Mouse (Mus musculus) liver, embryonic 15.5 days (tissue): ENCODE data around the gene Zfp827. TPM values are rescaled to one million over a fixed set of nuclear protein-coding genes. Genes with fewer than 3 reads are reported as not detected.

Experiments used
- ATAC-seq: fragments of 200-750 bp; cut with Nextera tagmentation; 2 replicates; pipeline ENCODE4 v1.8.0; 2017; ENCODE audit warnings: moderate number of reproducible peaks, mild to moderate bottlenecking, moderate library complexity; ENCODE audit not compliant: insufficient read depth
- H3K27ac ChIP-seq: fragments of 300-500 bp; sonication (generic); replicated peaks from 2 replicates; pipeline ENCODE4 v1.5.1; 2015; ENCODE audit warnings: mild to moderate bottlenecking, inconsistent platforms
- H3K27me3 ChIP-seq: fragments of 300-500 bp; sonication (generic); 2 replicates; pipeline ENCODE4 v1.6.1; 2015; ENCODE audit warnings: mild to moderate bottlenecking, inconsistent platforms
- H3K36me3 ChIP-seq: fragments of 300-500 bp; sonication (generic); replicated peaks from 2 replicates; pipeline ENCODE4 v1.6.1; 2015; ENCODE audit warnings: moderate library complexity, mild to moderate bottlenecking, inconsistent platforms
- H3K4me1 ChIP-seq: fragments of 300-500 bp; sonication (generic); replicated peaks from 2 replicates; pipeline ENCODE4 v1.6.1; 2015; ENCODE audit warnings: inconsistent platforms
- H3K4me2 ChIP-seq: fragments of 300-500 bp; sonication (generic); 2 replicates; pipeline ENCODE4 v1.6.1; 2015; ENCODE audit warnings: moderate library complexity, mild to moderate bottlenecking, inconsistent platforms
- H3K4me3 ChIP-seq: fragments of 300-500 bp; sonication (generic); replicated peaks from 2 replicates; pipeline ENCODE4 v1.5.1; 2015; ENCODE audit warnings: mild to moderate bottlenecking, inconsistent platforms
- H3K9ac ChIP-seq: fragments of 300-500 bp; sonication (generic); 2 replicates; pipeline ENCODE4 v1.6.1; 2015; ENCODE audit warnings: moderate library complexity, mild to moderate bottlenecking, inconsistent platforms
- H3K9me3 ChIP-seq: fragments of 300-500 bp; sonication (generic); replicated peaks from 2 replicates; pipeline ENCODE4 v1.6.1; 2016; ENCODE audit warnings: inconsistent platforms
- WGBS: fragments of 180-500 bp; shearing (Covaris S2); methylation state at CpG from one replicate; pipeline ENCODE4 v1.1.7; 2015; ENCODE audit warnings: mixed read lengths; ENCODE audit not compliant: insufficient replicate concordance; 5-methylcytosine and 5-hydroxymethylcytosine counted together
- polyA plus RNA-seq: library from polyadenylated mRNA; unstranded; fragments of >200 nt; fragmentation: Nextera tagmentation; extraction: Ambion mirVana; gene quantifications from 2 replicates; pipeline ENCODE4 v1.2.1, GENCODE M21; 2015

The Zfp827 gene
- polyA plus RNA-seq: 0.47 and 0.55 TPM in 2 replicates

DNA sequence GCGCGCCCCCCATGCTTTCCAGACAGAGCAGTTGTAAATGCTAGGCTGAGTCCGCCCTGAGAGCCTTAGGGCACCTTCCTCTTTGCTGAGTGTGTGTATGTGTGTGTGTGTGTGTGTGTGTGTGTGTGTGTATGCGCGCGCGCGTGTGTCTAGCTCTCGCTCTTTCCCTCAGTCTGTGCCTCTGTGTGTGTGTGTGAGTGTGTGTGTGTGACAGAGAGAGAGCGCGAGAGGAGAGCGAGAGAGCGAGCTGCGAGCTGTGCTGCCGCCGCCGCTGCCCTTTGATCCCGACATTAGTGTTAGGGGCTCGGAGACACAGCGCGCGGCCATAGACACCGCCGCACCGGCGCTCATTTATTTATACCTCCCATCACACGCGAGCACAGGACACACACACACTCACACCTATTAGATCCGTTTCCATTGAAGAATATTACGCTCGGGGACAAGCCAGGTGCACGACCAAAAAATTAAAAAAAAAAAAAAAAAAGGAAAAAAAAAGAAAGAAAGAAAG, at the start of gene Zfp827:
Zfp827 (plus strand) TSS at position 461 of the 511 bp plus-strand sequence.
- ATAC-seq: peak; percentile 50
- Histone ChIP-seq H3K9me3 (no peaks in the 10 kb centered on the region), H3K4me1 (0 out of 2 replicates have a peak, but pooled peaks cover 2% of the 10 kb centered on the region), H3K4me2 (peak within 1 kb of the TSS; percentile 71), H3K27ac (peak within 1 kb of the TSS; percentile 81), H3K4me3 (peak within 1 kb of the TSS; percentile 64), H3K36me3 (no peaks in the 10 kb centered on the region), H3K9ac (peak within 1 kb of the TSS; percentile 54), H3K27me3 (peaks cover 65% of the 10 kb centered on the region)
- under 1% methylated on average over 32 of the region's 32 CpGs for WGBS

DNA sequence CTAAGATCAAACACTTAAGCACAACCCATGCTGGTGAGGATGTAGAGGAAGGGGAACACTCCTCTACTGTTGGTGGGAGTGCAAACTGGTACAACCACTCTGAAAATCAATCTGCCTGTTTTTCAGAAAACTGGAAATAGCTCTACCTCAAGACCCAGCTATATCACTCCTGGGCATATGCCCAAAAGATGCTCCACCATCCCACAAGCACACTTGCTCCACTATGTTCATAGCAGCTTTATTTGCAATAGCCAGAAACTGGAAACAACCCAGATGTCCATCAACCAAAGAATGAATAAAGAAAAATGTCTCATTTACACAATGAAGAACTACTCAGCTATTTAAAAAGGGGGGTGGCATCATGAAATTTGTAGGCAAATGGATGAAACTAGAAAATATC, 23.9 kb upstream of the Zfp827 start:
- H3K9ac ChIP-seq: no peak overlapping the region
- H3K9me3 ChIP-seq: no peaks in the 10 kb centered on the region
- no peak overlapping the region for H3K27ac ChIP-seq
- H3K4me1 ChIP-seq: no peaks in the 10 kb centered on the region
- no peaks in the 10 kb centered on the region for H3K27me3 ChIP-seq
- H3K4me3 ChIP-seq: no peak overlapping the region
- no peak for ATAC-seq
- no peak overlapping the region for H3K4me2 ChIP-seq
- H3K36me3 ChIP-seq: no peaks in the 10 kb centered on the region

- H3K4me1 ChIP-seq: no peaks in the 10 kb centered on the region
- H3K36me3 ChIP-seq: no peaks in the 10 kb centered on the region
- H3K27ac ChIP-seq: no peak overlapping the region
- ATAC-seq: no peak
- H3K4me2 ChIP-seq: no peak overlapping the region
- no peak overlapping the region for H3K4me3 ChIP-seq
- no peaks in the 10 kb centered on the region for H3K27me3 ChIP-seq
- WGBS: 62% methylated on average over 5 of the region's 5 CpGs
- H3K9ac ChIP-seq: no peak overlapping the region
- no peaks in the 10 kb centered on the region for H3K9me3 ChIP-seq
Observed at GRCm38 (mm10) chr8:79015061-79015460, 13.2 kb upstream of the Zfp827 start.

DNA sequence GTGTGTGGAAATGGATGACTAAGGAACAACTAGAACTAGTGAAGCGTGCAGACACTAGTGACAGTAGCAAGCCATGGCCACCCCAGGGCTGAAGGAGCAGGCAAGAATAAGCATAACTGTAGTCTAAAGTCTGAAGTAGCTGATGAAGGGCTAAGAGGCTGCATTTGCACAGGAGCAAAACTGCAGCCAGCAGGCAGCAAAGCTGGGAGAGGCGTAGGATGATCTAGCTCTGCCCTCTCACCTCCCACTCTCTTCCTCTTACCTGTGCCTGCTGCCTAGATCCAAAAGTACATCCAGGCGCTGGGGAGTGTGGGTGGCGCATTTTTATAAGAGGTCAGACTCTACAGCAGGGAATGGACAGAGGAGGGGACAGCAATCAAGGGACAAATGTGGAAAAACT, 12.2 kb upstream of the Zfp827 start:
- ATAC-seq: no peak
- Histone ChIP-seq H3K4me2 (no peak overlapping the region), H3K27ac (no peak overlapping the region), H3K27me3 (no peaks in the 10 kb centered on the region), H3K4me1 (no peaks in the 10 kb centered on the region), H3K9me3 (no peaks in the 10 kb centered on the region), H3K9ac (no peak overlapping the region), H3K36me3 (no peaks in the 10 kb centered on the region), H3K4me3 (no peak overlapping the region)
- 73% methylated on average over 4 of the region's 4 CpGs for WGBS

- 54% methylated on average over 6 of the region's 6 CpGs for WGBS
- no peaks in the 10 kb centered on the region for H3K36me3 ChIP-seq
- H3K4me1 ChIP-seq: no peaks in the 10 kb centered on the region
- no peak overlapping the region for H3K4me2 ChIP-seq
- no peaks in the 10 kb centered on the region for H3K9me3 ChIP-seq
- H3K4me3 ChIP-seq: no peak overlapping the region
- no peaks in the 10 kb centered on the region for H3K27me3 ChIP-seq
- ATAC-seq: no peak
- H3K9ac ChIP-seq: no peak overlapping the region
- H3K27ac ChIP-seq: no peak overlapping the region
Observed at GRCm38 (mm10) chr8:79016583-79016982, 11.7 kb upstream of the Zfp827 start.

DNA sequence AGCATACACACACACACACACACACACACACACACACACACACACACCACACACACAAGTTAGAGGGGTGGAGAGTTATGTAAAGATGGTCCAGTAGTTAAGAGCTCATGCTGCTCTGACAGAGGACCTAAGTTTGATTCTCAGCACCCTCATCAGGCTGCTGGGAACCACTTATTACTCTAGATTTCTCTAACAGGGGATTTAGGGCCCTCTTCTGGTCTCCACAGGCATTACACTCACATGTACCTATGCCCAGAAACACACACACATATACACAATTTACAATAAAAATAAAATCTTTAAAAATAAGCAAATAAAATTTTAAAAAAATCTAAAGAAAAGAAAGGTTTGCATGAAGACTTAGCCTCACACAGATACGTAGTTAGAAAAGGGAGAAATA, 4.3 kb upstream of the Zfp827 start:
- Histone ChIP-seq H3K27ac (no peak overlapping the region), H3K9me3 (no peaks in the 10 kb centered on the region), H3K9ac (no peak overlapping the region), H3K36me3 (no peaks in the 10 kb centered on the region), H3K4me2 (no peak overlapping the region), H3K4me1 (no peaks in the 10 kb centered on the region), H3K27me3 (peaks cover 28% of the 10 kb centered on the region), H3K4me3 (no peak overlapping the region)
- ATAC-seq: no peak
- 77% methylated on average over 1 of the region's 1 CpGs for WGBS

DNA sequence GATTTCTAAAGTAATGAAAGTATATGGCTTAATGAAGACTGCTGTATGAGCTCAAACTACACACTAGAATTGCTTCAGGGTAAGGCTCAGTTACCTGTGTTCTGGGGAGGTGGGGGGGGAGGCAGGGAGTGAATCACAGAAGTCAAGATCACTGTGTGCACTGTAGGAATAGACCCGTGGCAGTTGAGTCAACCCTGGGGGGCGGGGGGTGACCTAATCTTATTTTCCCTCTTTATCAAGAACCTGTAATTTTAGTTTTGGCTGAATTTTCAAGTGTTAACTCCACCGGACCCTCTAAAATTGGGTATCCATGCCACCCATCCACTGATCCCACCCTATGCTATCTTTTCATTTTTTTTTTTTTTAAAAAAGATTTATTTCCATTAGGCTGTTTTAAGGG, 918 bp upstream of the Zfp827 start:
- Histone ChIP-seq H3K4me1 (0 out of 2 replicates have a peak, but pooled peaks cover 2% of the 10 kb centered on the region), H3K9ac (no peak overlapping the region), H3K27ac (no peak overlapping the region), H3K36me3 (no peaks in the 10 kb centered on the region), H3K4me3 (no peak overlapping the region), H3K9me3 (no peaks in the 10 kb centered on the region), H3K4me2 (0 out of 2 replicates have a peak overlapping the region, but pooled peaks have one; percentile 71), H3K27me3 (peaks cover 62% of the 10 kb centered on the region)
- WGBS: 31% methylated on average over 3 of the region's 3 CpGs
- ATAC-seq: no peak

- H3K27me3 ChIP-seq: peaks cover 65% of the 10 kb centered on the region
Observed at GRCm38 (mm10) chr8:79028541-79029395, 531 bp downstream of the Zfp827 start.

DNA sequence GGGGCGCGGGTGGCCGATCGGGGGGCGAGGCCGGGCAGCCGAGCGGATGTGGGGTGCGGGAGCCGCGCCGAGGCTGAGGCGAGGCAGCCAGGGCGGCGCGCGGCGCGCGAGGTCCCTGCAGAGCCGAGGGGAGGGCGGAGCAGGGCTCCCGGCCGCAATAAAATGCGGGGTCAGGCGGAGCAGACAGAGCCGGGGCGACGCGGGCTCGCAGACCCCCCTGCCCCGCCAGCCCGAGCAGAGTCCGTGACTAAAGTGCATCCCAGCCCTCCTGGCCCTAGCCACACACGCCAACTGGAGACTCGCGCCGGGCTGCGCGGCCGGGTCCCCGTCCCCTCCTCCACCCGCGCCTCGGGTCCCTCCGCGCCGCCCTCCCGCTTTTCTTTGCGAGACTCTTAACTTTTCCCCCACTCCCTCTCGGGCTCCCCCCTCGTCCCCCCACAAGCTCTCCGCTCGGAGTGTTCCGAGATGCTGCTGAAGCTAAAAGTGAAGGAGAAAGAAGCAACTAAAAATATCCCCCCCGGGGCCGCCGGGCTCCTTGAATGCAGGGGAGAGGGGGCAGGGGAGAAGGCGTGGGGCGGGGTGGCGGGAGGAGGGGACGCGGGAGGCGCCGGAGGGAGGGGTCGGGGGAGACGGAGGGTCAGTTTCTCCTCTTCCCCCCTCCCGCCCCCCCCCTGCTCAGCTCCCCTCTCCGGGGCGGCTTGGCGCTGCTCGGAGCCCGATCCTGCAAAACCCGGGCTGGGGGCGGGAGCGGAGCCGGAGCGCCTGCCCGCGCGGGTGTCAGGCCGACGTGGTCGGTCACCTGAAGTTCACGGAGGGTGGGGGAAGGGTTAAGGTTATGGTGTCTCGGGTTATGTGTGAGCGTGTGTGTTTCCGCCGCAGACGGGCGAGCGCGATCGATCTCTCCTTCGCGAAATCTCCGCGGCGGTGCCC, 1.4 kb downstream of the Zfp827 start:
- Histone ChIP-seq H3K9me3 (no peaks in the 10 kb centered on the region), H3K27me3 (peaks cover 65% of the 10 kb centered on the region)

More at GRCm38 (mm10) chr8:79028541-79029395, 531 bp downstream of the Zfp827 start:
- Histone ChIP-seq H3K4me3 (peak overlapping the region; percentile 64), H3K9me3 (no peaks in the 10 kb centered on the region), H3K4me2 (peak overlapping the region; percentile 71), H3K27ac (peak overlapping the region; percentile 81), H3K4me1 (0 out of 2 replicates have a peak, but pooled peaks cover 2% of the 10 kb centered on the region), H3K9ac (peak overlapping the region; percentile 54), H3K36me3 (no peaks in the 10 kb centered on the region)
- WGBS: under 1% methylated on average over 49 of the region's 56 CpGs
- ATAC-seq: peak; percentile 20; the same call in 1 of the 2 replicates

DNA sequence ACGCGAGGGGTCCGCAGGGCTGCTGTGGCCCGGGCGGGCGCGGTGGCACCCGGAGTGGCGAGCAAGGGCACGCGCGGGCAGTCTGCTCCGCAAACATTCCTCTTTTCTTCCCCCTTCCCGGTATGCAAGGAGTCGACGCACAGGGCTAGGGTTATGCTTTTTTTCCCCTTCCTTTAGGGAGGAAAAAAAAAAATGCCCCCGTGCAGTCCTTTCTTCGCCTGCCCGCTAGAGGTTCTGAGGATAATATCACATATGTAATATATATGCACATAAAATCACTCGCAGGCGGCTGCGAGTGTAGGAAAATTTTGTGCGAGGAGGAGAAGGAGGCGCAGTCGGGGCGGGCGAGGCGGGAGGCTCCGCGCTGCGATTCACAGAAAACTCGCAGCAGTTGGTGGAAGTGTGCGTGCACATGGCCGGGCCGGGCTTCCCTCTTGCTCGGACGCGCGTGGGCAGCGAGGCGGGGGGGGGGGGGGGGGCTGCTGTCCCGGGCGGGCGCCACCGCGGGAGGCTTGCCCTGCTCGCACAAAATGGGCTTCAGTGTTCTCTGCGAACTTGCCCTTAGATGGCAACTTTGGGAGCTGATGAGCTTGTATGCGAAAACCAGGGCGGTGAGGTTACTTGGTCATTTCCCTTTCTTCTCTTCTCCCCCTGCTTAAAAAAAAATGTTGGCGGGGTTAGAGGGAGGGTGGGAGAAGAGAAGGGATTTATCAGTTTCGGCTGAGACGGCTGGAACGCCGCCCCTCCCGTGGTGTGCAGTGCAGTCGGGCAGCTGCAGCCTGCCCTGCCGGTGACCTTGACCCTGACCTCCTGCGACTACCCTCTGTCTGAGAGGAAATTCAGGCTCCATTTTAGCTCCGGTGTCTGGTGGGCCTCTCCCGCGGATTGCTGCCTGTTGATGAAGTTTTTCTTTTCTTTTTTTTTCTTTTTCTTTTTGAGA, 2.4 kb downstream of the Zfp827 start:
- 2% methylated on average over 51 of the region's 62 CpGs for WGBS
- Histone ChIP-seq H3K4me1 (0 out of 2 replicates have a peak, but pooled peaks cover 2% of the 10 kb centered on the region), H3K27me3 (peaks cover 65% of the 10 kb centered on the region), H3K4me3 (peak overlapping the region; percentile 64), H3K27ac (peak overlapping the region; percentile 81), H3K36me3 (no peaks in the 10 kb centered on the region), H3K9ac (peak overlapping the region; percentile 54), H3K9me3 (no peaks in the 10 kb centered on the region), H3K4me2 (peak overlapping the region; percentile 71)
- ATAC-seq: 0 out of 2 replicates have a peak, but pooled peaks have one; percentile 20

More for the DNA sequence above, 1.4 kb downstream of the Zfp827 start:
- no peaks in the 10 kb centered on the region for H3K36me3 ChIP-seq
- WGBS: under 1% methylated on average over 77 of the region's 99 CpGs
- peak overlapping the region; percentile 81 for H3K27ac ChIP-seq
- peak overlapping the region; percentile 71 for H3K4me2 ChIP-seq
- peak overlapping the region; percentile 64 for H3K4me3 ChIP-seq
- ATAC-seq: peak; percentile 51
- 0 out of 2 replicates have a peak, but pooled peaks cover 2% of the 10 kb centered on the region for H3K4me1 ChIP-seq
- H3K9ac ChIP-seq: peak overlapping the region; percentile 54
